Mouse (Mus musculus) embryonic facial prominence, embryonic 11.5 days (tissue): ENCODE data around the gene Prr7. TPM values are rescaled to one million over a fixed set of nuclear protein-coding genes. Genes with fewer than 3 reads are reported as not detected.

Source experiments
- ATAC-seq: fragments of 200-750 bp; cut with Nextera tagmentation; replicated peaks from 2 replicates; pipeline ENCODE4 v1.8.0; 2017; ENCODE audit warnings: low read depth; ENCODE audit not compliant: insufficient number of reproducible peaks, low FRiP score, low TSS enrichment
- DNase-seq: peaks from one replicate; pipeline ENCODE4 v3.0.0-alpha.2; 2015; ENCODE audit warnings: low spot score
- H3K27ac ChIP-seq: fragments of 300-500 bp; sonication (generic); replicated peaks from 2 replicates; pipeline ENCODE4 v1.5.1; 2014; ENCODE audit warnings: mild to moderate bottlenecking, low read depth, low read length, control low read depth
- H3K27me3 ChIP-seq: fragments of 300-500 bp; sonication (generic); 2 replicates; pipeline ENCODE4 v1.6.1; 2014; ENCODE audit warnings: mild to moderate bottlenecking, low read length, moderate library complexity, mixed read lengths; ENCODE audit not compliant: control insufficient read depth, insufficient read depth
- H3K36me3 ChIP-seq: fragments of 300-500 bp; sonication (generic); replicated peaks from 2 replicates; pipeline ENCODE4 v1.6.1; 2014; ENCODE audit warnings: low read depth, mild to moderate bottlenecking, low read length, moderate library complexity, mixed read lengths; ENCODE audit not compliant: control insufficient read depth, insufficient read depth
- H3K4me1 ChIP-seq: fragments of 300-500 bp; sonication (generic); 2 replicates; pipeline ENCODE4 v1.6.1; 2014; ENCODE audit warnings: low read length, mixed read lengths; ENCODE audit not compliant: control insufficient read depth, insufficient read depth
- H3K4me2 ChIP-seq: fragments of 300-500 bp; sonication (generic); 2 replicates; pipeline ENCODE4 v1.6.1; 2014; ENCODE audit warnings: low read depth, mild to moderate bottlenecking, control low read depth, low read length, moderate library complexity
- H3K4me3 ChIP-seq: fragments of 300-500 bp; sonication (generic); 2 replicates; pipeline ENCODE4 v1.5.1; 2014; ENCODE audit warnings: low read depth, low read length, control low read depth
- H3K9ac ChIP-seq: fragments of 300-500 bp; sonication (generic); replicated peaks from 2 replicates; pipeline ENCODE4 v1.6.1; 2014; ENCODE audit warnings: mild to moderate bottlenecking, control low read depth, low read length
- H3K9me3 ChIP-seq: fragments of 300-500 bp; sonication (generic); replicated peaks from 2 replicates; pipeline ENCODE4 v1.6.1; 2016; ENCODE audit warnings: mild to moderate bottlenecking, low read length, inconsistent platforms, mixed read lengths; ENCODE audit not compliant: control insufficient read depth
- WGBS: fragments of 180-500 bp; shearing (Covaris S2); extraction: QIAGEN DNeasy Blood & Tissue Kit; methylation state at CpG from one replicate; pipeline ENCODE4 v1.1.7; 2014; 5-methylcytosine and 5-hydroxymethylcytosine counted together
- polyA plus RNA-seq: library from polyadenylated mRNA; unstranded; fragments of >200 nt; fragmentation: Nextera tagmentation; extraction: Ambion mirVana; gene quantifications from 2 replicates; pipeline ENCODE4 v1.2.1, GENCODE M21; 2014

The Prr7 gene
- polyA plus RNA-seq, 1 experiment from 2014 or later, result 1.7 TPM

GRCm38 (mm10) chr13:55507877-55508276 lies 43.8 kb downstream of the Prr7 start:
- ATAC-seq, result no peak
- Histone ChIP-seq H3K4me2 (no peak overlapping the region), H3K9ac (no peak overlapping the region), H3K27me3 (no peaks in the 10 kb centered on the region), H3K27ac (no peak overlapping the region), H3K9me3 (no peaks in the 10 kb centered on the region), H3K4me3 (0 out of 2 replicates have a peak overlapping the region, but pooled peaks have one; percentile 8), H3K4me1 (peaks cover 13% of the 10 kb centered on the region), H3K36me3 (peaks cover 2% of the 10 kb centered on the region; the same call in 1 of the 2 replicates)
- DNase-seq, result no peak
- 58% methylated on average over 11 of the region's 11 CpGs for WGBS

DNA sequence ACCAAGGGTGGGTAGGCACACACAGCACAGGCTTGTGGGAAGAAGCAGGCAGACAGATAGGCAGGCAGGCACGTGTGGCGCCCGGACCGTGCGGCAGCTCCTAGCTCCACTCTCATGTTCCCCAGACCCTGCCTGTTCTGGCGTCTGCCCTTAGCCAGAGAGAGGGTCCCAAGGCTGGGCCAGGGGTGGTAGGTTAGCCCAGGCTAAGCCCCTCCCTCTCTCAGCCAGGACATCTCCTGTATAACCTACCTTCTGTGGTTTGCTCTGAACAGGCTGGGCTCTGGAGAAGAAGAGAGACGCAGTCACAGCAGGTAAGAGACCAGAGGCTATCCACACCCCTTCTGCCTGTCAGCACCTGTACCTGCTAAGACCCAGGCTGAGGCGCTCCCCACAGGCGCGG lies 44.5 kb downstream of the Prr7 start:
- Histone ChIP-seq H3K4me1 (peaks cover 13% of the 10 kb centered on the region), H3K4me3 (no peak overlapping the region), H3K9ac (no peak overlapping the region), H3K27me3 (no peaks in the 10 kb centered on the region), H3K9me3 (no peaks in the 10 kb centered on the region), H3K4me2 (no peak overlapping the region), H3K36me3 (peaks cover 2% of the 10 kb centered on the region; the same call in 1 of the 2 replicates), H3K27ac (no peak overlapping the region)
- DNase-seq (no peak), ATAC-seq (no peak)
- 91% methylated on average over 10 of the region's 10 CpGs for WGBS

DNA sequence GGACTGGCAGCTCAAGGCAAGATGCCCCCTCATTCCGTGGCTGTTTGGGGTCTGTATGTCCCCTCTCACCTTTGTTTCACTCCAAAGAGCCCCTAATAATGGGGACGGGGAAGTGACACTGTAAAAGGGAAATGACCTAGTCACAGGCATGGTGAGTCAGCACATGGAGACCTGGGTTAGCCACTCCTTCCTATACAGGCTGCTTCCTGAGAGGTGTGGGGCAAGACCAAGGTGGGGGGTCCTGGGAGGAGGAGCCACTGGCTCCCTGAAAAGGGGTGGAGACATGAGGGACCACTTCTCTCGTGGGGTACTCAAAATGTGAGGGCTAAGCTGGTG lies 46.2 kb downstream of the Prr7 start:
- DNase-seq, result no peak
- Histone ChIP-seq H3K4me1 (peaks cover 17% of the 10 kb centered on the region), H3K4me3 (no peak overlapping the region), H3K27ac (no peak overlapping the region), H3K36me3 (peaks cover 2% of the 10 kb centered on the region; the same call in 1 of the 2 replicates), H3K9ac (no peak overlapping the region), H3K27me3 (no peaks in the 10 kb centered on the region), H3K4me2 (no peak overlapping the region), H3K9me3 (no peaks in the 10 kb centered on the region)
- no peak for ATAC-seq
- WGBS, result 30% methylated on average over 3 of the region's 3 CpGs

- Histone ChIP-seq H3K36me3 (peaks cover 1% of the 10 kb centered on the region; the same call in 1 of the 2 replicates), H3K9ac (peak overlapping the region; percentile 34; the same call in 1 of the 2 replicates), H3K9me3 (no peaks in the 10 kb centered on the region), H3K4me1 (peaks cover 17% of the 10 kb centered on the region), H3K4me3 (no peak overlapping the region), H3K27me3 (no peaks in the 10 kb centered on the region), H3K4me2 (peak overlapping the region; percentile 75), H3K27ac (peak overlapping the region; percentile 63)
- peak; percentile 80 for DNase-seq
- 7% methylated on average over 6 of the region's 6 CpGs for WGBS
- ATAC-seq, result peak; percentile 45; the same call in 1 of the 2 replicates
Observed at GRCm38 (mm10) chr13:55510668-55511491, 46.8 kb downstream of the Prr7 start.

DNA sequence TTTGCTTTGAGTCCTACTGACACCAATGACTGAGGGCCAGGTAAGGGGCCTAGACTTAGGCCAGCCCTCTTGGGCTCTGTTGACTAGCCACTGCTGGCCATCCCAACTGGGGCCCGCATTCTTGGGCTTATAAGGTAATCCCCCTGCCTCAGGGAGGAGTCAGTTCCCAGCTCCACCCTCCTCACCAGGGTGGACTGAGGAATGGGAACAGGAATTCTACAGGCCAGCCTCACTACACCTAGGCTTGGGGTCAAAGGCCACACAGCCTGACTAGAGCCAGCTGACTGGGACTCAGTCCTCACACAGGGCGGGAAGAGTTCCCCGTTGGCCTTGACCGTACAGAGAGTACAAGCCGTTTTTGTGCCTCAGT lies 47.4 kb downstream of the Prr7 start:
- no peaks in the 10 kb centered on the region; the same call in 1 of the 2 replicates for H3K36me3 ChIP-seq
- H3K9ac ChIP-seq, result no peak overlapping the region; the same call in 1 of the 2 replicates
- no peaks in the 10 kb centered on the region for H3K9me3 ChIP-seq
- no peaks in the 10 kb centered on the region for H3K27me3 ChIP-seq
- peaks cover 17% of the 10 kb centered on the region for H3K4me1 ChIP-seq
- peak; percentile 25 for DNase-seq
- peak overlapping the region; percentile 63 for H3K27ac ChIP-seq
- WGBS, result 16% methylated on average over 5 of the region's 5 CpGs
- peak overlapping the region; percentile 75 for H3K4me2 ChIP-seq
- no peak for ATAC-seq
- peak overlapping the region; percentile 89; the same call in 1 of the 2 replicates for H3K4me3 ChIP-seq

DNA sequence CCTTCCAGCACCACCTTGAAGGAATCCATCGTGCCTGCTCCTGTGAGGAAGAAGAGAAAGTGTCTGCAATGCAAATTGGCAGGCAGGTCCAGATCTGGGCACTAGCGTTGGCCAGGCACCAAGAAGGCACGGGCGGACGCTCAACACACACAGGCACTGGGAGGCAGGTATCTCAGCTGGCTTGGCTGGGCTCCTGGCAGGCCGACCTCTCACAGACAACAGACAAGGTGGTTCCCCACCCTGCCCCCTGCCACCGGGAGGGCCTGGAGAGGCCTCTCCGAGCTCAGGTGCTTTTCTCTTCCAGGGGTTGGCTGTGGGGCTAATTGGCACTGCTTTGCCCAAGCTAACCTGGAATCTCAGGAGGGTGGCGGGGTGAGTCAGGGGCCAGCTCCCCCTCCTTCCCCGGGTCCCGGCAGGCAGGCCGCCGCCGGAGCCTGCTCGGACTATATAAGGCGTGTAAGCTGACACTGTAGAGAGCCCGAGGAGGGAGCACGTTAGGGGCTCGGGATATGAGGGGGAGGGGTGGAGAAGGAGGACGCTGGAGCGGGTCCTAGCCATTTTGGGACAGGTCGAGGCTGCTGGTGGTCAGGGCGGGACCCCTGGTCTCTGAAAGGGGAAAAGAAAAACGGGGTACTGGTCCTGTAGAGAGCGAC lies 48.4 kb downstream of the Prr7 start:
- peak; percentile 68 for ATAC-seq
- peak overlapping the region; percentile 89 for H3K4me3 ChIP-seq
- no peaks in the 10 kb centered on the region for H3K27me3 ChIP-seq
- H3K27ac ChIP-seq, result peak overlapping the region; percentile 82
- H3K4me2 ChIP-seq, result peak overlapping the region; percentile 75
- H3K9ac ChIP-seq, result peak overlapping the region; percentile 87
- 2% methylated on average over 24 of the region's 25 CpGs for WGBS
- H3K36me3 ChIP-seq, result no peaks in the 10 kb centered on the region; the same call in 1 of the 2 replicates
- no peaks in the 10 kb centered on the region for H3K9me3 ChIP-seq
- DNase-seq, result peak; percentile 83
- H3K4me1 ChIP-seq, result peaks cover 17% of the 10 kb centered on the region

DNA sequence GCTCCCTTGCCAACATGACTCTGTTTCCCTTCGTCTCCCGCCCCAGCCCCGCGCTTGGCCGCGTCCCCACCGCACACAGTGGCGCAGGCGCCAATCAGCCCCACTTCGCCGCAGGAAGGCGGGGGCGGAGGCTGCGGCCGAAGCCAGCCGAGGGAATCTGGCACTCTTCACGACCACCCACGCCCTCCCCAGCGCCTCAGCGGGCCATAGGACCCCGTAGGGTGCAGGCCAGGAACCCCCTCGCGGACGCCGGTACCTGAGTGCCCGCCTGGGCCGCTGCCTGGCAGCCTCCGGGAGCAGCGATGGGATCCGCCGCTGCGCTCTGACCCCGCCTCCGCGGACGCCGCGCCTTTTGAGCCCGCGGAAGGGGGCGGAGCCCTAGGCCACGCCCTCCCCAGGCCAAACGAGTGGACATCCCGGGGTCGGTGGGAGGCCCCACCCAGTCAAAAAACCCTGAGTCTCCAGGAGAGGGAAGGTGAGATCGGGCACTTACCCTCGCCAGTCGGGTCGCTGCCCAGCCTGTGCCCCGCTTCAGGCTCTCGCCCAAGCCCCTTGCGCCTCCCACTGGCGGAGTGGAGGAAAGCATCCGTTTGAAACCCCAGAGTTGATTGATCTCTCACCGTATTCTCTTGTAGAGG lies 49.2 kb downstream of the Prr7 start, which contains the start of gene Pdlim7:
Pdlim7 (minus strand) TSS at position 566 of the 638 bp plus-strand sequence.
- peak within 1 kb of the TSS; percentile 87 for H3K9ac ChIP-seq
- under 1% methylated on average over 55 of the region's 55 CpGs for WGBS
- peak within 1 kb of the TSS; percentile 82 for H3K27ac ChIP-seq
- no peaks in the 10 kb centered on the region for H3K27me3 ChIP-seq
- H3K4me1 ChIP-seq, result peaks cover 17% of the 10 kb centered on the region
- H3K4me2 ChIP-seq, result peak within 1 kb of the TSS; percentile 75
- H3K9me3 ChIP-seq, result no peaks in the 10 kb centered on the region
- DNase-seq (peak; percentile 92), ATAC-seq (peak; percentile 48)
- H3K4me3 ChIP-seq, result peak within 1 kb of the TSS; percentile 89
- H3K36me3 ChIP-seq, result no peaks in the 10 kb centered on the region; the same call in 1 of the 2 replicates
